Mouse (Mus musculus): Measurements from ENCODE around the gene Gcdh. TPM values are rescaled to one million over a fixed set of nuclear protein-coding genes. Genes with fewer than 3 reads are reported as not detected.

Gene Gcdh
- polyA plus RNA-seq (2015; fragmentation: Nextera tagmentation; extraction: Ambion mirVana), result 18.5 and 21.1 TPM in 2 replicates

GRCm38 (mm10) chr8:84893709-84894134, at the start of gene Gcdh:
TSS of gene Gcdh (minus strand) at chr8:84893921.
- ATAC-seq (ENCODE audit: low FRiP score, low TSS enrichment), result peak; percentile 98

GRCm38 (mm10) chr8:84937620-84938485, 44.1 kb upstream of the Gcdh start:
- Histone ChIP-seq H3K4me2 (replicated peaks; ENCODE audit: low read depth) (peak overlapping the region; percentile 58; the same call in 1 of the 2 replicates), H3K27me3 (ENCODE audit: control insufficient read depth, insufficient read depth, low read length) (peaks cover 15% of the 10 kb centered on the region; the same call in 1 of the 2 replicates), H3K4me1 (replicated peaks; ENCODE audit: control insufficient read depth, insufficient read depth) (0 out of 2 replicates have a peak, but pooled peaks cover 2% of the 10 kb centered on the region), H3K9me3 (ENCODE audit: control insufficient read depth, low read length) (no peaks in the 10 kb centered on the region), H3K36me3 (ENCODE audit: control insufficient read depth, insufficient read depth, low read length) (no peaks in the 10 kb centered on the region), H3K27ac (replicated peaks) (no peak overlapping the region), H3K9ac (ENCODE audit: low read length) (no peak overlapping the region), H3K4me3 (ENCODE audit: low read depth, low read length) (no peak overlapping the region)
- WGBS, result 59% methylated on average over 12 of the region's 13 CpGs
- no peak for ATAC-seq (ENCODE audit: low FRiP score, low TSS enrichment)
- DNase-seq (ENCODE audit: low spot score), result no peak
- no peak for TF ChIP-seq EP300 (optimal IDR thresholded peaks at IDR 0.05)
- TF ChIP-seq CTCF (IDR thresholded peaks at IDR 0.05; ENCODE audit: low read depth), result no peak

More at GRCm38 (mm10) chr8:84893709-84894134, at the start of gene Gcdh:
- 0 out of 2 replicates have a peak, but pooled peaks cover 5% of the 10 kb centered on the region for H3K4me1 ChIP-seq (replicated peaks; ENCODE audit: control insufficient read depth, insufficient read depth)
- H3K4me2 ChIP-seq (replicated peaks; ENCODE audit: low read depth), result peak within 1 kb of the TSS; percentile 96
- H3K9ac ChIP-seq (ENCODE audit: low read length), result peak within 1 kb of the TSS; percentile 70
- H3K27me3 ChIP-seq (ENCODE audit: control insufficient read depth, insufficient read depth, low read length), result no peaks in the 10 kb centered on the region
- peak; percentile 94 for DNase-seq (ENCODE audit: low spot score)
- H3K36me3 ChIP-seq (ENCODE audit: control insufficient read depth, insufficient read depth, low read length), result peaks cover 3% of the 10 kb centered on the region; the same call in 1 of the 2 replicates
- H3K4me3 ChIP-seq (ENCODE audit: low read depth, low read length), result peak within 1 kb of the TSS; percentile 60
- no peak within 1 kb of the TSS for H3K27ac ChIP-seq (replicated peaks)
- H3K9me3 ChIP-seq (ENCODE audit: control insufficient read depth, low read length), result no peaks in the 10 kb centered on the region
- WGBS, result under 1% methylated on average over 11 of the region's 11 CpGs
- TF ChIP-seq EP300 (optimal IDR thresholded peaks at IDR 0.05) (no peak), CTCF (IDR thresholded peaks at IDR 0.05; ENCODE audit: low read depth) (peak; percentile 34)

- H3K27me3 ChIP-seq (ENCODE audit: control insufficient read depth, insufficient read depth, low read length), result peaks cover 15% of the 10 kb centered on the region; the same call in 1 of the 2 replicates
- ATAC-seq (ENCODE audit: low FRiP score, low TSS enrichment) (peak; percentile 65), DNase-seq (ENCODE audit: low spot score) (peak; percentile 85)
- peak within 1 kb of the TSS; percentile 58 for H3K4me2 ChIP-seq (replicated peaks; ENCODE audit: low read depth)
- WGBS, result under 1% methylated on average over 49 of the region's 50 CpGs
- peak; percentile 68 for TF ChIP-seq CTCF (IDR thresholded peaks at IDR 0.05; ENCODE audit: low read depth)
- no peak for TF ChIP-seq EP300 (optimal IDR thresholded peaks at IDR 0.05)
- H3K9me3 ChIP-seq (ENCODE audit: control insufficient read depth, low read length), result no peaks in the 10 kb centered on the region
- H3K9ac ChIP-seq (ENCODE audit: low read length), result no peak within 1 kb of the TSS; the same call in 1 of the 2 replicates
- H3K27ac ChIP-seq (replicated peaks), result no peak within 1 kb of the TSS
- H3K4me3 ChIP-seq (ENCODE audit: low read depth, low read length), result peak within 1 kb of the TSS; percentile 36
- H3K36me3 ChIP-seq (ENCODE audit: control insufficient read depth, insufficient read depth, low read length), result no peaks in the 10 kb centered on the region
- H3K4me1 ChIP-seq (replicated peaks; ENCODE audit: control insufficient read depth, insufficient read depth), result 0 out of 2 replicates have a peak, but pooled peaks cover 2% of the 10 kb centered on the region
Measured at GRCm38 (mm10) chr8:84936962-84937546, 43.3 kb upstream of the Gcdh start, which contains the start of gene Mast1. TSS of gene Mast1 (minus strand) at chr8:84937359.

- TF ChIP-seq EP300 (optimal IDR thresholded peaks at IDR 0.05) (no peak), CTCF (IDR thresholded peaks at IDR 0.05; ENCODE audit: low read depth) (no peak)
- H3K9ac ChIP-seq (ENCODE audit: low read length), result no peak overlapping the region
- 21% methylated on average over 22 of the region's 23 CpGs for WGBS
- H3K27ac ChIP-seq (replicated peaks), result no peak overlapping the region
- H3K4me3 ChIP-seq (ENCODE audit: low read depth, low read length), result peak overlapping the region; percentile 36
- DNase-seq (ENCODE audit: low spot score), result no peak
- ATAC-seq (ENCODE audit: low FRiP score, low TSS enrichment), result no peak
- H3K36me3 ChIP-seq (ENCODE audit: control insufficient read depth, insufficient read depth, low read length), result no peaks in the 10 kb centered on the region
- 0 out of 2 replicates have a peak, but pooled peaks cover 2% of the 10 kb centered on the region for H3K4me1 ChIP-seq (replicated peaks; ENCODE audit: control insufficient read depth, insufficient read depth)
- H3K27me3 ChIP-seq (ENCODE audit: control insufficient read depth, insufficient read depth, low read length), result peaks cover 15% of the 10 kb centered on the region; the same call in 1 of the 2 replicates
- no peaks in the 10 kb centered on the region for H3K9me3 ChIP-seq (ENCODE audit: control insufficient read depth, low read length)
- peak overlapping the region; percentile 58 for H3K4me2 ChIP-seq (replicated peaks; ENCODE audit: low read depth)
Measured at GRCm38 (mm10) chr8:84936041-84936961, 42.6 kb upstream of the Gcdh start.

- peaks cover 15% of the 10 kb centered on the region; the same call in 1 of the 2 replicates for H3K27me3 ChIP-seq (ENCODE audit: control insufficient read depth, insufficient read depth, low read length)
- 0 out of 2 replicates have a peak, but pooled peaks cover 2% of the 10 kb centered on the region for H3K4me1 ChIP-seq (replicated peaks; ENCODE audit: control insufficient read depth, insufficient read depth)
- H3K27ac ChIP-seq (replicated peaks), result no peak overlapping the region
- H3K4me3 ChIP-seq (ENCODE audit: low read depth, low read length), result no peak overlapping the region
- 6% methylated on average over 14 of the region's 14 CpGs for WGBS
- no peaks in the 10 kb centered on the region for H3K36me3 ChIP-seq (ENCODE audit: control insufficient read depth, insufficient read depth, low read length)
- no peak overlapping the region for H3K4me2 ChIP-seq (replicated peaks; ENCODE audit: low read depth)
- H3K9ac ChIP-seq (ENCODE audit: low read length), result no peak overlapping the region
- DNase-seq (ENCODE audit: low spot score) (no peak), ATAC-seq (ENCODE audit: low FRiP score, low TSS enrichment) (peak; percentile 27; the same call in 1 of the 2 replicates)
- H3K9me3 ChIP-seq (ENCODE audit: control insufficient read depth, low read length), result no peaks in the 10 kb centered on the region
- TF ChIP-seq EP300 (optimal IDR thresholded peaks at IDR 0.05) (no peak), CTCF (IDR thresholded peaks at IDR 0.05; ENCODE audit: low read depth) (no peak)
Measured at GRCm38 (mm10) chr8:84935489-84935888, 41.8 kb upstream of the Gcdh start.
